Mouse (Mus musculus) testis, adult 2 months (tissue): ENCODE measurements at regions not wholly inside any gene's neighbourhood (a gene's known extent, or its start where the extent isn't known, plus 50 kb on each side); places are given as distances from the start of the nearest gene placed in this dataset.

Experiments used
- CTCF ChIP-seq: fragments of 200-500 bp; IDR thresholded peaks from 2 replicates; pipeline ENCODE4 v1.5.1; 2012; ENCODE audit warnings: low read depth, mild to moderate bottlenecking, inconsistent platforms, low read length, moderate library complexity; ENCODE audit not compliant: control insufficient read depth, insufficient read depth, insufficient replicate concordance
- POLR2A ChIP-seq: fragments of 200-500 bp; IDR thresholded peaks from 2 replicates; pipeline ENCODE4 v1.6.1; 2012; ENCODE audit warnings: low read depth, mild to moderate bottlenecking, inconsistent platforms, low read length, moderate library complexity; ENCODE audit not compliant: control insufficient read depth

- TF ChIP-seq POLR2A (no peak), CTCF (no peak)
Observed at GRCm38 (mm10) chr2:75250507-75250906, 408.6 kb upstream of the Hnrnpa3 start.
